Mouse (Mus musculus) myocyte (in vitro differentiated cells): ENCODE data around the gene Senp8.

Source experiments
- CEBPB ChIP-seq: IDR thresholded peaks from 2 replicates; pipeline ENCODE4 v1.6.1; 2011; ENCODE audit warnings: mild to moderate bottlenecking, moderate library complexity; ENCODE audit not compliant: poor library complexity, insufficient read depth, severe bottlenecking
- E2F4 ChIP-seq: IDR thresholded peaks from one replicate; pipeline ENCODE4 v1.6.1; 2011; ENCODE audit warnings: mild to moderate bottlenecking, control low read depth, moderate library complexity; ENCODE audit not compliant: insufficient read depth
- TCF12 ChIP-seq: IDR thresholded peaks from one replicate; pipeline ENCODE4 v1.6.1; 2011; ENCODE audit warnings: mild to moderate bottlenecking, control low read depth; ENCODE audit not compliant: poor library complexity, insufficient read depth, severe bottlenecking

DNA sequence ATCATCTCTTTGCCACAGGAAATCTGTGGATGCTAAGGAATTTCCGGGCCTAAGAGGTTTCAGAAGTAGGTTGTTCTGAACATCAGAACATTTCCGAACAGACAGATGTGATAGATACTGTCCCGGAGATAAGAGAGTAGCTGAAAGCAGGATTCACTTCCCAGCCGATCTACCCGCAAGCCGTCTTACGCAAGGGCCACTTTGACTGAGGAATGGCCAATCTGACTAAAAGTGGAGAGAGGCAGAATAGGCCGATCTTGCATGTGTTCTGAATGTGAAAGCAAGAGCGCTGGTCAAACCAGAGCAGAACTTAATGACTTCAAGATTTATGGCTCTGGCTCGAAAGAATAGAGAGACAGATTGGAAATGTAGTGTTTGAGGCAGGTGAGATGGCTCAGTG, 25.0 kb downstream of the Senp8 start:
- TF ChIP-seq CEBPB (no peak), E2F4 (no peak), TCF12 (no peak)
